Mouse (Mus musculus): ENCODE measurements at regions not wholly inside any gene's neighbourhood (a gene's known extent, or its start where the extent isn't known, plus 50 kb on each side); places are given as distances from the start of the nearest gene placed in this dataset.

DNA sequence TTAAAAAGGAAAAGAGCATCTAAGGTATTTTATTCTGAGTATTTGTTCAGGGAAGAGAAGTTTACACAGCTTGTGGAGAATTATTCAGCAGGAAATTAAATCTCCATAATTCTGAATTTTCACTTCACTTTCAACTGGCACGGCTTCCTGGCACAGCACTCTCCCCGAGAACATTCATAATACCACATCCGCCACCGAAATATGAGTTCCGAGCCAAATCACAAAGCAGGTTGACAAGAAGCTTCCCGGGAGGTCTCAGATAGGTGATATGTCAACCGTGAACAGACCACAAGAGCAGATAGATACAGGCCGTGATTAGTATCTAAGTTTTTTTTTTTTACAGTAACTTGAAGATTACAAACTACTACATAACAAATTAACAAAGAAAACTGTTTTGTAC lies 473.9 kb downstream of the Synb start:
- Histone ChIP-seq H3K9ac (ENCODE audit: control insufficient read depth, low read depth, low read length, poor library complexity, severe bottlenecking) (no peak overlapping the region), H3K27me3 (ENCODE audit: control insufficient read depth in 1 of 2, insufficient read depth in 2 of 2, low read length in 2 of 2) (no peaks in the 10 kb centered on the region), H3K27ac (ENCODE audit: control insufficient read depth, low read depth, low read length) (no peak overlapping the region), H3K79me2 (ENCODE audit: control insufficient read depth, insufficient read depth, low read length, poor library complexity) (no peaks in the 10 kb centered on the region), H3K36me3 (ENCODE audit: control insufficient read depth in 1 of 2, insufficient read depth in 2 of 2, low read length in 2 of 2) (no peaks in the 10 kb centered on the region), H3K4me1 (ENCODE audit: control insufficient read depth in 1 of 2, insufficient read depth in 2 of 2, low read length in 2 of 2) (no peaks in the 10 kb centered on the region), H3K4me3 (ENCODE audit: control insufficient read depth in 1 of 2, insufficient read depth in 1 of 2, low read depth in 2 of 2, low read length in 2 of 2) (no peak overlapping the region), H3K9me3 (replicated peaks; ENCODE audit: insufficient read depth, low read length) (no peaks in the 10 kb centered on the region)
- no peak for DNase-seq (ENCODE audit: low read depth, low spot score)
- TF ChIP-seq USF1 (IDR thresholded peaks at IDR 0.05; ENCODE audit: low read depth, low read length) = no peak
- TF ChIP-seq SMC3 (IDR thresholded peaks at IDR 0.05; ENCODE audit: low read depth, low read length) = no peak
- TF ChIP-seq RCOR1 (IDR thresholded peaks at IDR 0.05; ENCODE audit: low read depth, low read length) = no peak
- no peak for TF ChIP-seq HCFC1 (IDR thresholded peaks at IDR 0.05; ENCODE audit: low read depth, low read length)
- TF ChIP-seq MAFK (IDR thresholded peaks at IDR 0.05; ENCODE audit: borderline replicate concordance, low read depth, low read length) = no peak
- TF ChIP-seq ZC3H11A (IDR thresholded peaks at IDR 0.05; ENCODE audit: low read depth, low read length) = no peak

DNA sequence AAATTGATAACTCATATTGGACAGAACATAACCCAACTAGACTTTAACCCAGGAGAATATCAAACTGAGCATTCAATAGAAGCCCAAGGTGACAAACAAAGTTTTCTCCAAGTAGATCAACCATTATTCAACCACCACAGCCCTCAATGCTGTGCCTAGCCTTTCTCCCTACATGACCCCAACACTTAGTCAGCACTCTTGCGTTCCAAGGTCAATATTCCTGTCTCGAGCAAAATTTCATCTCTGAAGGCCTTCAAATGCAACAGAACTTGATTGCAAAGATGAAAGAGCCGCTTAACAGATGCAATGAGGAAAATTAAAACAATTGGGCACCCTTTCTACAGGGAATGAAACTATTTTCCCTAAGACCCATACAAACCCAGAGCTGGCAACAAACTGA lies 485.1 kb downstream of the Synb start:
- Histone ChIP-seq H3K36me3 (ENCODE audit: control insufficient read depth in 1 of 2, insufficient read depth in 2 of 2, low read length in 2 of 2) (no peaks in the 10 kb centered on the region), H3K27me3 (ENCODE audit: control insufficient read depth in 1 of 2, insufficient read depth in 2 of 2, low read length in 2 of 2) (no peaks in the 10 kb centered on the region), H3K9me3 (replicated peaks; ENCODE audit: insufficient read depth, low read length) (no peaks in the 10 kb centered on the region), H3K9ac (ENCODE audit: control insufficient read depth, low read depth, low read length, poor library complexity, severe bottlenecking) (no peak overlapping the region), H3K79me2 (ENCODE audit: control insufficient read depth, insufficient read depth, low read length, poor library complexity) (no peaks in the 10 kb centered on the region), H3K27ac (ENCODE audit: control insufficient read depth, low read depth, low read length) (no peak overlapping the region), H3K4me1 (ENCODE audit: control insufficient read depth in 1 of 2, insufficient read depth in 2 of 2, low read length in 2 of 2) (no peaks in the 10 kb centered on the region), H3K4me3 (ENCODE audit: control insufficient read depth in 1 of 2, insufficient read depth in 1 of 2, low read depth in 2 of 2, low read length in 2 of 2) (no peak overlapping the region)
- TF ChIP-seq MEF2A (IDR thresholded peaks at IDR 0.05; ENCODE audit: extremely low read depth, insufficient replicate concordance, low read depth, low read length, poor library complexity, severe bottlenecking) (no peak), MYC (IDR thresholded peaks at IDR 0.05; ENCODE audit: low read depth, low read length) (no peak), NRF1 (IDR thresholded peaks at IDR 0.05; ENCODE audit: insufficient read depth, low read depth, low read length, poor library complexity, severe bottlenecking) (no peak), RAD21 (IDR thresholded peaks at IDR 0.05; ENCODE audit: low read depth, low read length) (no peak), USF2 (IDR thresholded peaks at IDR 0.05; ENCODE audit: borderline replicate concordance in 1 of 2, insufficient read depth in 1 of 2, low read depth in 1 of 2, low read length in 2 of 2) (no peak), POLR2AphosphoS5 (IDR thresholded peaks at IDR 0.05; ENCODE audit: borderline replicate concordance, low read depth, low read length) (no peak)
- DNase-seq (ENCODE audit: low read depth, low spot score) = no peak

DNA sequence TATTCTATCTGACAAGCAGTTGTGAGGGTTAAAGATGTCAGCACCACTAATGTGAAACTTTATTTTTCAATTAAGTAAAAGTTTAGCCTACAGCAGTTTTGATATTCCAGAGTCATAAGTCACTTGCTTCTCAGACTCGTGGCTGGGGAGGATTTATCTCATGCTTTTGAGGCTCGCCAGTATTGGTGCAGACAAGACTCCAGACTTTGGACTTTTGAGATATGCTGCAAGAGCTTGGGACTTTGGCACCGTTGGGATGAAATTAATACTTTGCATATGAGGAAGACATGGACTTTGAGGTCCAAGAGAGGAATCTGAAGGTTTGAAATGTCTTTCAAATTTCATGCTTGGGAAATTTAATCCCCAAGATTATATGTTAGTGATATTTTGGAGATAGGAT lies 486.2 kb downstream of the Synb start:
- no peaks in the 10 kb centered on the region for H3K9me3 ChIP-seq (replicated peaks; ENCODE audit: insufficient read depth, low read length)
- DNase-seq (ENCODE audit: low read depth, low spot score) = no peak
- H3K27me3 ChIP-seq (ENCODE audit: control insufficient read depth in 1 of 2, insufficient read depth in 2 of 2, low read length in 2 of 2) = no peaks in the 10 kb centered on the region
- no peak overlapping the region for H3K4me3 ChIP-seq (ENCODE audit: control insufficient read depth in 1 of 2, insufficient read depth in 1 of 2, low read depth in 2 of 2, low read length in 2 of 2)
- H3K36me3 ChIP-seq (ENCODE audit: control insufficient read depth in 1 of 2, insufficient read depth in 2 of 2, low read length in 2 of 2) = no peaks in the 10 kb centered on the region
- H3K9ac ChIP-seq (ENCODE audit: control insufficient read depth, low read depth, low read length, poor library complexity, severe bottlenecking) = no peak overlapping the region
- no peak overlapping the region for H3K27ac ChIP-seq (ENCODE audit: control insufficient read depth, low read depth, low read length)
- TF ChIP-seq TCF12 (IDR thresholded peaks at IDR 0.05; ENCODE audit: low read depth, low read length) (no peak), MXI1 (IDR thresholded peaks at IDR 0.05; ENCODE audit: low read depth, low read length) (no peak), HCFC1 (IDR thresholded peaks at IDR 0.05; ENCODE audit: low read depth, low read length) (no peak), TAL1 (IDR thresholded peaks at IDR 0.05; ENCODE audit: low read length) (no peak), NELFE (IDR thresholded peaks at IDR 0.05; ENCODE audit: low read depth, low read length) (no peak), MAX (IDR thresholded peaks at IDR 0.05; ENCODE audit: low read length) (no peak), SIN3A (IDR thresholded peaks at IDR 0.05; ENCODE audit: low read length) (no peak), USF1 (IDR thresholded peaks at IDR 0.05; ENCODE audit: low read depth, low read length) (no peak), CHD1 (IDR thresholded peaks at IDR 0.05; ENCODE audit: low read depth, low read length) (no peak), ZC3H11A (IDR thresholded peaks at IDR 0.05; ENCODE audit: low read depth, low read length) (no peak), JUND (IDR thresholded peaks at IDR 0.05; ENCODE audit: low read depth, low read length) (no peak), USF2 (IDR thresholded peaks at IDR 0.05; ENCODE audit: borderline replicate concordance in 1 of 2, insufficient read depth in 1 of 2, low read depth in 1 of 2, low read length in 2 of 2) (no peak)
- no peaks in the 10 kb centered on the region for H3K79me2 ChIP-seq (ENCODE audit: control insufficient read depth, insufficient read depth, low read length, poor library complexity)
- no peaks in the 10 kb centered on the region for H3K4me1 ChIP-seq (ENCODE audit: control insufficient read depth in 1 of 2, insufficient read depth in 2 of 2, low read length in 2 of 2)

Data from MEL (cell line).